Mouse (Mus musculus) intestine, embryonic 15.5 days (tissue): ENCODE results near the gene Cwc22. TPM values are rescaled to one million over a fixed set of nuclear protein-coding genes. Genes with fewer than 3 reads are reported as not detected.

Experiments
- ATAC-seq: fragments of 200-750 bp; cut with Nextera tagmentation; 2 replicates; pipeline ENCODE4 v1.8.0; 2017; ENCODE audit warnings: moderate TSS enrichment, moderate library complexity
- H3K27ac ChIP-seq: fragments of 300-500 bp; sonication (generic); 2 replicates; pipeline ENCODE4 v1.5.1; 2015; ENCODE audit warnings: mild to moderate bottlenecking, inconsistent platforms
- H3K27me3 ChIP-seq: fragments of 300-500 bp; sonication (generic); replicated peaks from 2 replicates; pipeline ENCODE4 v1.6.1; 2015; ENCODE audit warnings: inconsistent platforms
- H3K36me3 ChIP-seq: fragments of 300-500 bp; sonication (generic); 2 replicates; pipeline ENCODE4 v1.6.1; 2015; ENCODE audit warnings: inconsistent platforms
- H3K4me1 ChIP-seq: fragments of 300-500 bp; sonication (generic); replicated peaks from 2 replicates; pipeline ENCODE4 v1.6.1; 2015; ENCODE audit warnings: inconsistent platforms
- H3K4me2 ChIP-seq: fragments of 300-500 bp; sonication (generic); replicated peaks from 2 replicates; pipeline ENCODE4 v1.6.1; 2015; ENCODE audit warnings: mild to moderate bottlenecking, inconsistent platforms
- H3K4me3 ChIP-seq: fragments of 300-500 bp; sonication (generic); replicated peaks from 2 replicates; pipeline ENCODE4 v1.5.1; 2015; ENCODE audit warnings: inconsistent platforms
- H3K9ac ChIP-seq: fragments of 300-500 bp; sonication (generic); 2 replicates; pipeline ENCODE4 v1.6.1; 2015; ENCODE audit warnings: inconsistent platforms
- H3K9me3 ChIP-seq: fragments of 300-500 bp; sonication (generic); 2 replicates; pipeline ENCODE4 v1.6.1; 2016; ENCODE audit warnings: inconsistent platforms
- WGBS: fragments of 180-500 bp; shearing (Covaris S2); methylation state at CpG from one replicate; pipeline ENCODE4 v1.1.7; 2015; 5-methylcytosine and 5-hydroxymethylcytosine counted together
- polyA plus RNA-seq: library from polyadenylated mRNA; unstranded; fragments of >200 nt; fragmentation: Nextera tagmentation; extraction: Ambion mirVana; gene quantifications from 2 replicates; pipeline ENCODE4 v1.2.1, GENCODE M21; 2015

Gene Cwc22
- polyA plus RNA-seq, 1 experiment from 2014 or later: 29.4 TPM

DNA sequence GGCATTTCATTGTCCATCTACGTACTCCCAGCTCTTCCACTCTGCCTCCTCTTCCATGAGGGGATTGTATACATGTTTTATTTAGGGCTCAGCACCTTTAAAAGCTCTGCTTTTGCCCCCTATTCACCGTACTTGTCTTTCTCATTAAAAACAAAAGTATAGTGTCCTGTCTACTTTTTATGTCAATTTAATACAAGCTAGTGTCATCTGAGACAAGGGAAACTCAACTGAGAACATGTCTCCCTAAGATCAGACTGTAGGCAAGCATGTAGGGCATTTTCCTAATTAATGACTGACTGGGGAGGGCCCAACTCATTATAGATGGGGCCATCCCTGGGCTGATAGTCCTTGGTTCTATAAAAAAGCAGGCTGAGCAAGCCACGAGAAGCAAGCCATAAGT, 8.4 kb downstream of the Cwc22 start:
- ATAC-seq: no peak
- no peaks in the 10 kb centered on the region for H3K9me3 ChIP-seq
- no peak overlapping the region for H3K27ac ChIP-seq
- 89% methylated on average over 3 of the region's 3 CpGs for WGBS
- no peaks in the 10 kb centered on the region for H3K27me3 ChIP-seq
- H3K4me1 ChIP-seq: no peaks in the 10 kb centered on the region
- no peak overlapping the region for H3K4me2 ChIP-seq
- H3K36me3 ChIP-seq: peaks cover 8% of the 10 kb centered on the region; the same call in 1 of the 2 replicates
- H3K9ac ChIP-seq: no peak overlapping the region
- H3K4me3 ChIP-seq: no peak overlapping the region

DNA sequence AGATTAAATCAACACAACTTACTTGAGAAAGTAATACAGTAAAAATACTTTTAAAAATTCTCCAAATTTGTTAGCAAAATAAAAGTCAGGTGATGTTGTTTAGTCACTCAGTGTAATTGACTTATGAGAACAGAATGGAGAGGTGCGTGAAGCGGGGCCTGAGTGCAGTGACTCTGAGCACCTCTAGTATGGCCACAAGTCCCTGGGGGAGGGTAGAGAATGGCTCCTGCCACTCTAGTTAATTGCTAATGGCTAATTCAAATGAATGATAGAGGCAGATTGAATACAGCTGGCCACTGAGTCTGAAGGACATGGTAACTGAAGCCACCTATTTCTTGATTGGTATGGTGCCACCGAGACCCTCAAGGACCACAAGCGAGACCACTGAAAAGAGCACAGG, 12.0 kb downstream of the Cwc22 start:
- Histone ChIP-seq H3K36me3 (peaks cover 16% of the 10 kb centered on the region), H3K4me1 (no peaks in the 10 kb centered on the region), H3K9me3 (no peaks in the 10 kb centered on the region), H3K4me2 (no peak overlapping the region), H3K27ac (no peak overlapping the region), H3K27me3 (no peaks in the 10 kb centered on the region), H3K4me3 (no peak overlapping the region), H3K9ac (no peak overlapping the region)
- ATAC-seq: no peak
- WGBS: 87% methylated on average over 4 of the region's 4 CpGs

DNA sequence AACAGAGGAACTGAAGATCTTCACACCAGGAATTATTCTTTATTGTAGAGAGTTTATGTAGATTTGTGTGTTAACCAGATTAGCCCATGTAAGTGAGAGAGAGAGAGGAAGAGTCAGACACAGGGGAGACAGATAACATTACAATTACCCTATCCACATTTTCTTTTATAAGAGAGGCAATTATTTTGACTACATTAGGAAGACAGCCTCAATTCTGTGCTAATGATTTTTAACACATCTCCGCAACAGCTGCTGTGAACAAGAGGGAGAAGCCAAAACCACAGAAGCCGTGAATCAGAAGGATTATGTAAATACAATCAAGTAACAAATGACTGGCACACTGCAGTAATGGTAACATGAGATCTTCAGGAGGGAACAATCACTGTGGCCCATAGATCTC, 12.5 kb downstream of the Cwc22 start:
- no peak overlapping the region for H3K4me2 ChIP-seq
- H3K9ac ChIP-seq: no peak overlapping the region
- no peak for ATAC-seq
- H3K4me3 ChIP-seq: no peak overlapping the region
- WGBS: 58% methylated on average over 2 of the region's 2 CpGs
- H3K27me3 ChIP-seq: no peaks in the 10 kb centered on the region
- H3K27ac ChIP-seq: no peak overlapping the region
- no peaks in the 10 kb centered on the region for H3K9me3 ChIP-seq
- H3K4me1 ChIP-seq: no peaks in the 10 kb centered on the region
- peaks cover 21% of the 10 kb centered on the region for H3K36me3 ChIP-seq

DNA sequence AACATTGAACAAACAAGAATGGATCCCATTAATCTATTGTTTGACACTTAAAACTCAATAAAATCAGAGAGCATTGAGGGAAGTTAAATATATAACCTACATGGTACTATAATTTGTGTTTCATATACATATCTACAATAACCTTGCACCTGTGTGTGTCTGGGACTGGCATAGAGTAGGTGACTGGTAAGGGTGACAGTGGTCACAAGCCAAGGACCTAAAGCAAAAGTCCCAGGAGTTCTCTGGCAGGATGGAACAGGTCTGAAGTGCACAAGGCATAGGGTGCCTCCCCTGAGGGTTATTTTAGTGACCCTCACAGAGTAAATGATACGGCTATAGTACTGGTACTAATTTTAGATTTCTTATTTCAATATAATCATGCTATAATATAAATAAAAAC, 14.2 kb downstream of the Cwc22 start:
- Histone ChIP-seq H3K9ac (no peak overlapping the region), H3K4me1 (no peaks in the 10 kb centered on the region), H3K4me2 (no peak overlapping the region), H3K27ac (no peak overlapping the region), H3K4me3 (no peak overlapping the region), H3K27me3 (no peaks in the 10 kb centered on the region), H3K9me3 (no peaks in the 10 kb centered on the region), H3K36me3 (peaks cover 28% of the 10 kb centered on the region)
- no peak for ATAC-seq
- WGBS: 89% methylated on average over 1 of the region's 1 CpGs

DNA sequence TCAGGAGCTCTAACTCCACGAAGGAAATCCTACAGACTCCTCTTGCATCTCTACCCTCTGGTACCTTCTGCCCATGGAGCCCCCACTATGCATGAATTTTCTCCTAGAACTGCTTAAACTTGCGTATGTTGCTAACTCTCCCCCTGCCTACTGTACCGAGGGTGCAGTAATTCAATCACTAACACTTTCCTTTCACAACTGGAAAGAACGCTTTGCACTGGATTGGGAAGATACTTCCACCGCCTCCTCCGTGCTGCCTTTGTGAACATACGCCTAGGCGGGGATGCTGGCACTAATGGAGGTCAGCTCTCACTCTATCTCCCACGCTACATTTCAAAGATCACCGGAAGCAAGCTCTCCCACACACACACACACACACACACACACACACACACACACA, 17.8 kb downstream of the Cwc22 start:
- Histone ChIP-seq H3K4me3 (no peak overlapping the region), H3K4me1 (no peaks in the 10 kb centered on the region), H3K9me3 (no peaks in the 10 kb centered on the region), H3K27ac (no peak overlapping the region), H3K36me3 (peaks cover 27% of the 10 kb centered on the region), H3K9ac (no peak overlapping the region), H3K27me3 (no peaks in the 10 kb centered on the region), H3K4me2 (no peak overlapping the region)
- no peak for ATAC-seq
- 94% methylated on average over 10 of the region's 10 CpGs for WGBS

DNA sequence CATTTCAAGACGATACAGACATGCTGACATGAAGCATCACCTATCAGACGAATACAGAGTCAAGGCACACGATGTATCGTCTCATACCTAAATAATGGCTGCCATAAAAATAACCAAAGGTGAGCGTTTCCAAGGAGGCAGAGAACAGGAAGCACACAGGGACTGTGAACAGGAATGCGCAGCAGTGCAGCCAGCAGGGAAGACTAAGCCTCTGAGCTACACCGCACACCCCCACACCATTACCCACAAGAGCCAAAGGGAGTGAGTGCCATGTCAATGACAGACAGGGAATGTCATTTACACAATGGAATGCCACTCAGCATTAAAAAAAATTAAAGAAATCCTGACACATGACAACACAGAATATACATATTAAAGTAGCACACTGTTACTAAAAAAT, 19.7 kb downstream of the Cwc22 start:
- H3K36me3 ChIP-seq: peaks cover 30% of the 10 kb centered on the region
- WGBS: 80% methylated on average over 7 of the region's 7 CpGs
- no peak overlapping the region for H3K27ac ChIP-seq
- no peaks in the 10 kb centered on the region for H3K4me1 ChIP-seq
- no peak overlapping the region for H3K4me2 ChIP-seq
- no peak for ATAC-seq
- no peaks in the 10 kb centered on the region for H3K9me3 ChIP-seq
- H3K27me3 ChIP-seq: no peaks in the 10 kb centered on the region
- H3K9ac ChIP-seq: no peak overlapping the region
- no peak overlapping the region for H3K4me3 ChIP-seq

DNA sequence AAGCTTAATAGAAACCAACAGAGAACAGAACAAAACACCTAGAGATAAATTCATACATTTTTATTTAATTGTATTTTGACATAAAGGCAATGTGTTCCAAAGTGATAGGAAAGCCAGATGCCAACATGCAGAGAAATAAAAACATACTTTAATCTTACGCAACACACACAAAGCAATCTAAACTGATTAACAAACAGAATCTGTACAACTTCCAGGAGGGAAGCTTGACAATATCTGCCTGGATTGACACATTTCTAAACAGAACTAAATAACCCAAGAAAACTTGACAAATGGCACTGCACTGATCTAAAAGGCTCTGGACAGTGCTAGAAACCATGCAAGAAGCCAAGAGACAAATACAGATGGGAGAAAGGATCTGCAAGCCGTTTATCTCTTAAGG, 20.2 kb downstream of the Cwc22 start:
- Histone ChIP-seq H3K9me3 (no peaks in the 10 kb centered on the region), H3K27me3 (no peaks in the 10 kb centered on the region), H3K27ac (no peak overlapping the region), H3K9ac (no peak overlapping the region), H3K36me3 (peaks cover 27% of the 10 kb centered on the region), H3K4me2 (no peak overlapping the region), H3K4me3 (no peak overlapping the region), H3K4me1 (no peaks in the 10 kb centered on the region)
- 79% methylated on average over 2 of the region's 2 CpGs for WGBS
- ATAC-seq: no peak

DNA sequence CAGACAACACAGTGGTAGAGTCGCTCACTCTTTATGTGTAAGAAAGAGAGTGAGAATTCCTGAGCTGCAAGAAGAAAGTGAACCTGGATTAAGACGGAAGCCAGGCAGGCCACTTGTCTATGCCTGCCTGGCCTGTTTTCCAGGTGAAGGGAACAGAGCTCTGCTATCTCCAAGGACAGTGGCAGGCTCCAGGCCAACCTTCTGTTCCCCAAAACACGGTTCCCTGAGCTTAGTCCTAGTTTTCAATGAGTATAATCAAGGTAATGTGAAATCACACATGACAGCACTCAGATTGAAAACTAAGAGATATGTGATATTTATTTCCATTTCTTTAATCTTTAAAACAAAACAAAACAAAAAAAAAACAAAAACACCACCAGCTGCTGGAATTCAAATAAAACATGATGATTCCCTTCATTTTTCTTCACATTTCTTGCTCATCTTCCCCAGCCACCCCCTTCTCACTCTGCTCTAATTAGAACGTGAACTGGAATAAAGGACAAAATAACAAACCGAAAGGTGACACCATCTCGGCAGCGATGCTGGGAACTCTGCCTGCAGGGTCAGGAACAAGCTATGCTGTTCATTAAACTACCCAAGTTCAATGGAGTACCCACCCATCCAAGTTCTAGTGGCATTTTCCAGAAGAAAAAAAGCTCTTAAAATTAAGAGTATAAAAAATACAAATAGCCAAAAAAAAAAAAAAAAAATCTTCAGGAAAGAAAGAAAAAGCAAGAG, 20.8 kb downstream of the Cwc22 start:
- ATAC-seq: no peak
- peaks cover 28% of the 10 kb centered on the region for H3K36me3 ChIP-seq
- H3K9me3 ChIP-seq: no peaks in the 10 kb centered on the region
- H3K4me2 ChIP-seq: no peak overlapping the region
- H3K4me3 ChIP-seq: no peak overlapping the region
- no peaks in the 10 kb centered on the region for H3K27me3 ChIP-seq
- WGBS: 78% methylated on average over 7 of the region's 7 CpGs
- H3K9ac ChIP-seq: no peak overlapping the region
- H3K4me1 ChIP-seq: no peaks in the 10 kb centered on the region
- no peak overlapping the region for H3K27ac ChIP-seq

DNA sequence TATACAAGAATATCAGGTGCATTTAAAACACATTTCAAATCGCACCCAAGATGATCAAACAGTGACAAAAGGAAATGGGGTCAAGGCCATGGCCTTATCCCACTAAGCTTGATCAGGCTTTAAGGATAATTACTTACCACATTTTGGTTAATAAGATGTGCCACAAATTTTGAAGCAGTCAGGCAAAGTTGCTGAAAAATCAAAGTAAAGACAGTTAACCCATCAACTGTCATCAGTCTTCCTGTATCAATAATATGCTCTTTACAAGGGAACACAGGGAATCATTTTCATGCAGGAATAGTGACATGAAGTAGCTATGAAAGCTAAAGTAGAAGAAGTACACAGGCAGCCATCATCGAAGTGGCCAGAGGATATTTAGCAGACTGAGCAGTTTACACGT, 22.2 kb downstream of the Cwc22 start:
- H3K9me3 ChIP-seq: no peaks in the 10 kb centered on the region
- 95% methylated on average over 3 of the region's 3 CpGs for WGBS
- no peak overlapping the region for H3K4me2 ChIP-seq
- no peak overlapping the region for H3K4me3 ChIP-seq
- no peak for ATAC-seq
- peaks cover 25% of the 10 kb centered on the region for H3K36me3 ChIP-seq
- H3K4me1 ChIP-seq: no peaks in the 10 kb centered on the region
- H3K27ac ChIP-seq: no peak overlapping the region
- H3K9ac ChIP-seq: no peak overlapping the region
- no peaks in the 10 kb centered on the region for H3K27me3 ChIP-seq

DNA sequence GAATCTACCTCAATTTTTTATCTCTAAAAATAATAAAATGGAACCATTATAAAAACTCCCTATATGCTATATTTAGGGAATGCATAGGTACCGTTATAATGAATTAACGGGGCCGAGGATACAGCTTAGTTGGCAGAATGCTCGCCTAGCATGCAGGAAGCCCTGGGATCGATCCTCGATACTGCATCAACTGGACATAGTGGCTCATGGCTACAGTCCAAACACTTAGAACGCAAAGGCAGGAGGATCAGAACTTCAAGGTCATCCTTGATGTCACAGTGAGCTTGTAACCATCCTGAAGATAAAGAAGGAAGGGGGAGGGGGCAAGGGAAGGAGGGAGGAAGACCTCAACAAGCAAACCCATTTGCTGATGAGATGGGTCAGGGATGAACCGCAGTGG, 23.0 kb downstream of the Cwc22 start:
- no peak overlapping the region for H3K4me3 ChIP-seq
- no peak overlapping the region for H3K9ac ChIP-seq
- no peak for ATAC-seq
- H3K4me2 ChIP-seq: no peak overlapping the region
- 95% methylated on average over 8 of the region's 8 CpGs for WGBS
- H3K9me3 ChIP-seq: no peaks in the 10 kb centered on the region
- H3K4me1 ChIP-seq: no peaks in the 10 kb centered on the region
- H3K27ac ChIP-seq: no peak overlapping the region
- peaks cover 18% of the 10 kb centered on the region for H3K36me3 ChIP-seq
- no peaks in the 10 kb centered on the region for H3K27me3 ChIP-seq

DNA sequence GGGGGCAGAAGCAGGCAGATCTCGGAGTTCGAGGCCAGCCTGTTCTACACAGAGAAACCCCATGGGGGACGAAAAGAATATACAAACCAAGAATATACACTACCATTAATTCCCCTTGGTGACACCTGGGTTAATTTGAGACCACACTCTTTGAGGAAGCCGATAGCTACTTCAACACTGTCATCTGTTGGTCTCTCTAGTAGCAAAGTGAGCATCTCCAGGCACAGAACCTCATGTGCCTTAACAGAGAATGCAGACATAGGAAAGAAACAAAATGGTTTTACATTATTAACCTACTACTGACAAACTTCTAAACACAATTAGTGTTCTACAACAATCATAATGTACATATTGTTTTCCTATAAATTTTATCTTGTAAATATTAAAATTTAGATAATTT, 24.9 kb downstream of the Cwc22 start:
- H3K36me3 ChIP-seq: peaks cover 19% of the 10 kb centered on the region

DNA sequence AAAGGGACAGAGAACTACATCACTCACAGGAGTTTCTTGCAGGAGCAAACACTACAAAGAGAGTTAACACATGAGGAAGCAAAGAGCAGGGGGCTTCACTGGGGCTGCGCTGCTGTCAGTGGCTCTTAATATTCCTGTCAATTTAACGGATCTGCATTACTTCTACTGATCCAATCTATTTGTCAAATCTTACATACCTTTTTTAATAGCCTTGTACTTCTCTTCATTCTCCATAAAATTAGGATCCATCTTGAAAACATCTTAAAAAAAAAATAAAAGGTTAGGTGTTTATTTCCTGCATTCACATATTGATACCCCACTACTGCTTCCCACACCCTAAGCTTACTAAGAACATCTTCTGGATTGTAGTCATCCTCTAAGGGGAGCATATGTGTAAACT, 25.6 kb downstream of the Cwc22 start:
- Histone ChIP-seq H3K27me3 (no peaks in the 10 kb centered on the region), H3K27ac (no peak overlapping the region), H3K9ac (no peak overlapping the region), H3K9me3 (no peaks in the 10 kb centered on the region), H3K4me2 (no peak overlapping the region), H3K4me3 (no peak overlapping the region), H3K4me1 (no peaks in the 10 kb centered on the region), H3K36me3 (peaks cover 19% of the 10 kb centered on the region)
- 92% methylated on average over 2 of the region's 2 CpGs for WGBS
- no peak for ATAC-seq

More for the DNA sequence above, 24.9 kb downstream of the Cwc22 start:
- 87% methylated on average over 4 of the region's 4 CpGs for WGBS
- Histone ChIP-seq H3K27me3 (no peaks in the 10 kb centered on the region), H3K4me1 (no peaks in the 10 kb centered on the region), H3K27ac (no peak overlapping the region), H3K9ac (no peak overlapping the region), H3K4me2 (no peak overlapping the region), H3K4me3 (no peak overlapping the region), H3K9me3 (no peaks in the 10 kb centered on the region)
- no peak for ATAC-seq

DNA sequence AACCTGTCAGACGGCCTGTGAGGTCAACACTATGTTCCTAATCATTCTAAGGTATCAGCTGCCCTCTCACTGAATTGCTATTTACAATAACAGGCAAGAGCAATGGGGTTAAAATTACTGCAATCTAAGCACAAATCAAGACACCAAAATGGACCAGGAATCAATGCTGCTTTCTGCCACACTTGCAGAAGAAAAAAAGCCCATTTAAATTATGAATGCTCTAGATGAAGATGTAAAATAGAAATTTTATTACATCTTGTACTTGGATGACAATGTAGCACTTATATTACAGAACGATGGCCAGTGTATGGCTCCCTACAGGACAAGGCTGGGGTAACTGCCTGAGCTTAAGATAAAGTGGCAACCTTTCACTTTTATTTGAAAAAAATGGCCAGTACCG, 27.7 kb downstream of the Cwc22 start:
- Histone ChIP-seq H3K36me3 (peaks cover 13% of the 10 kb centered on the region; the same call in 1 of the 2 replicates), H3K4me1 (no peaks in the 10 kb centered on the region), H3K27ac (no peak overlapping the region), H3K9me3 (no peaks in the 10 kb centered on the region), H3K4me2 (no peak overlapping the region), H3K4me3 (no peak overlapping the region), H3K27me3 (no peaks in the 10 kb centered on the region), H3K9ac (no peak overlapping the region)
- ATAC-seq: no peak
- WGBS: 83% methylated on average over 3 of the region's 3 CpGs
